Mouse (Mus musculus): ENCODE results near the gene Tbx5. TPM values are rescaled to one million over a fixed set of nuclear protein-coding genes. Genes with fewer than 3 reads are reported as not detected.
"Not testable (repeated sequence)": the region's sequence is repeated elsewhere in the genome, so short reads cannot be mapped to it uniquely, and the experiment has no call there.

Gene Tbx5
- polyA plus RNA-seq, 1 experiment: not detected

DNA sequence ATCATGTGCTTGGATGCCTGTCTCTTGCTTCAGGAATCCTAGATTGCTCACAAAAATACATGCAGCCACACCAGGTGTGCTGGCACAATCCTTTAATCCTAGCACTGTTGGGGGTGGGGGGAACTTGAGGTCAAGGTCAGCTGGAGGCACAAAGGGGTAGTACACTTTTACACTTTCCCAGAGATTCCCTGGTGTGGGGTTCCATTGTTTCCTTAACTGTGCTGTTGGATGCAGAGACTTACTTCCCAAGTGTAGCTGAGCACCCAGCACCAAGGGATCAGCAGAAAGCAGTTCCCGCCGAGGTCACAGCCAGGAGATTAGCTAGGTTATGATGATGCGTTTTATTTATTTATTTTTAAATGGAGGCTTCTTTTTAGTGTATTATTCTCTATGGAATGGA, 60.6 kb downstream of the Tbx5 start:
- Histone ChIP-seq H3K4me3 (ENCODE audit: low read depth, low read length) (no peak overlapping the region), H3K4me1 (ENCODE audit: control insufficient read depth, insufficient read depth, insufficient read length, low read length) (no peaks in the 10 kb centered on the region), H3K27ac (ENCODE audit: insufficient read depth, low read depth, low read length) (no peak overlapping the region), H3K27me3 (ENCODE audit: control insufficient read depth, insufficient read depth, low read length) (no peaks in the 10 kb centered on the region), H3K36me3 (ENCODE audit: control insufficient read depth, insufficient read depth, low read length) (no peaks in the 10 kb centered on the region)
- TF ChIP-seq CTCF (IDR thresholded peaks at IDR 0.05; ENCODE audit: extremely low read depth, insufficient read length, insufficient replicate concordance, low read depth, low read length) (no peak), POLR2A (IDR thresholded peaks at IDR 0.05; ENCODE audit: low read depth, low read length) (no peak)
- 67% methylated on average over 3 of the region's 3 CpGs for WGBS

DNA sequence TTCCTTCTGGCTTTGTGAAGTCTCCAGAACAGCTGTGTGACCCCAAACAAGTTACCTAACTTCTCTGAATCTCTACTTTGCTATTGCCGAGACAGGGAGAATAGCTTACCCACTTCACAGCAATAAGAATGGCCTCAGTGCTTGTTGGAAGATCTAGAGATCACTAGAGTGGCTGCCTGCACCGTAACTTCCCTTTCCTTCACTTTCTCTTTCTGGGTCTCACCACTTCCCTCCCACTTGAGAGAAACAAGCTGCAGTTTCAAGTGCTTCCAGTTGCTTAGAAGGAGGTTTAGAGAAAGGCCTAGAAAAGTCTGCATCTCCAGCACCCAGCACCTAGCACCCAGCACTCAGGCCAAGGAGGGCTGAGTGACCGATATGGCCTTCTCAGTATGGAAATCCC, 64.1 kb downstream of the Tbx5 start:
- Histone ChIP-seq H3K36me3 (ENCODE audit: control insufficient read depth, insufficient read depth, low read length) (no peaks in the 10 kb centered on the region), H3K4me3 (ENCODE audit: low read depth, low read length) (no peak overlapping the region), H3K27ac (ENCODE audit: insufficient read depth, low read depth, low read length) (no peak overlapping the region), H3K27me3 (ENCODE audit: control insufficient read depth, insufficient read depth, low read length) (no peaks in the 10 kb centered on the region), H3K4me1 (ENCODE audit: control insufficient read depth, insufficient read depth, insufficient read length, low read length) (no peaks in the 10 kb centered on the region)
- 50% methylated on average over 3 of the region's 3 CpGs for WGBS
- no peak for TF ChIP-seq POLR2A (IDR thresholded peaks at IDR 0.05; ENCODE audit: low read depth, low read length)
- no peak for TF ChIP-seq CTCF (IDR thresholded peaks at IDR 0.05; ENCODE audit: extremely low read depth, insufficient read length, insufficient replicate concordance, low read depth, low read length)

DNA sequence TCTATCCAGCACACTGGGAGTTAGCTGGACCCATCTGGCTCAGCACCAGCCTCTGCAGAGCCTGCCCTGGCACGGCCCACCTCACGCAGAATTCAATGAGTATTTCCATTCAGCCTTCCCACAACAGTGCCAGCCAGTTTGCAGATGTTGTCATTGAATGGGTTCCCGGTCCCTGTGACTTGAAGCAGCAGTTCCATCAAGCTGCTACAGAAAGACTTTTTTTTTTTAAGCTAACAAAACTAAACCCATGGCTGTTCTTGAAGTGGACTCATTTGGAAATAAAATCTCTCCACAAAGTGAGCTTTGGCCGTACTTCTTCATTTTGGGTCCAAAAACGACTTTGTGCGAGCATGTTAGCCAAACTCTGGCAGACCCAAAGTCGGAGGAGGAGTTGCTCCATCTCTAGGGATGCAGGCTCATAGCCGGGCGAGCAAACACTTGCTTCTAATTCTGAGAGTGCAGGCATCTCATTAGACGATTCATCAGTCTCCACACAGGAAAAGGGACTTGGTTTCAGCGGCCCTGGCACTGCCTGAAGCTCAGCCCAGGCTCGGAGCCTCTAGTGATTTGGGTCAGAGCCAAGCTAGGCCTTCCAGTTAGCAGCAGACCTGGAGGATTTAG, 84.2 kb downstream of the Tbx5 start:
- WGBS: 75% methylated on average over 12 of the region's 12 CpGs
- no peaks in the 10 kb centered on the region for H3K36me3 ChIP-seq (ENCODE audit: control insufficient read depth, insufficient read depth, low read length)
- H3K27ac ChIP-seq (ENCODE audit: insufficient read depth, low read depth, low read length): no peak overlapping the region
- H3K27me3 ChIP-seq (ENCODE audit: control insufficient read depth, insufficient read depth, low read length): no peaks in the 10 kb centered on the region
- no peak for TF ChIP-seq POLR2A (IDR thresholded peaks at IDR 0.05; ENCODE audit: low read depth, low read length)
- TF ChIP-seq CTCF (IDR thresholded peaks at IDR 0.05; ENCODE audit: extremely low read depth, insufficient read length, insufficient replicate concordance, low read depth, low read length): no peak
- no peak overlapping the region for H3K4me3 ChIP-seq (ENCODE audit: low read depth, low read length)
- H3K4me1 ChIP-seq (ENCODE audit: control insufficient read depth, insufficient read depth, insufficient read length, low read length): no peaks in the 10 kb centered on the region

DNA sequence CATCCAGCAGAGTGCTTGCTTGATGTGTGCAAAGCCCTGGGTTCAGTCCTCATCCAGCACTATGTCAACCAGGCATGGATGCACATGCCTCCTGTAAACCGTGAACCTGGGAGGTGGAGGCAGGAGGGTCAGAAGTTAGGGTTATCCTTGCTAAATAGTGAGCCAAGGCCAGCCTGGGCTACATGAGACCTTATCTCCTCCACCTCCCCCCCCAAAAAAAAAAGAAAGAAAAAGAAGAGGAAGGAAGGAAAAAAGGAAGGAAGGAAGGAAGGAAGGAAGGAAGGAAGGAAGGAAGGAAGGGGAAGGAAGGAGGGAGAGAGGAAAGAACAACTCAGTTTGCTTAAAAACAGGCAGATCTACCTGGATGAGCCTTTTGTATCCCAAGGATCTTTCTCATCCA, 85.9 kb downstream of the Tbx5 start:
- H3K27me3 ChIP-seq (ENCODE audit: control insufficient read depth, insufficient read depth, low read length); H3K36me3 ChIP-seq (ENCODE audit: control insufficient read depth, insufficient read depth, low read length); H3K4me3 ChIP-seq (ENCODE audit: low read depth, low read length); H3K27ac ChIP-seq (ENCODE audit: insufficient read depth, low read depth, low read length); H3K4me1 ChIP-seq (ENCODE audit: control insufficient read depth, insufficient read depth, insufficient read length, low read length): not testable (repeated sequence)
- WGBS: 77% methylated on average over 1 of the region's 1 CpGs

DNA sequence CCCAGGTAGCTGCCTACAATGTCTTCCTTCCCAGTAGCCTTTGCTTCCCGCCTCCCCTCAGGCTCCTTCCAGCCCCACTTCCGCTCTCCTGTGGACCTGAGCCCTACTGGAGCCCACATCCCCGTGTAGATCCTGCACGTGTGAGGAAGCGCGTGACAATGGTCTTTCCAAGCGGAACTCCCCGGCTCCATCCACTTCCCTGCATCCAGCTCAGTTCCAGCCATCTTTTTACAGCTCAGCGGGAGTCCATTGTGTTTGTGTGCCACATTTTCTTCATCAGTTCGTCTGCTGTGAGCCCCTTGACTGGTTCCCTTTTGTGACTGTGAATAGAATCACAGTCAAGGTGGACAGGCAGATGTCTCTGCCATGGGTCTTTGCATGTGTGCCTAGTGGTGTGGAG, 88.5 kb downstream of the Tbx5 start:
- Histone ChIP-seq H3K36me3 (ENCODE audit: control insufficient read depth, insufficient read depth, low read length) (no peaks in the 10 kb centered on the region), H3K4me1 (ENCODE audit: control insufficient read depth, insufficient read depth, insufficient read length, low read length) (no peaks in the 10 kb centered on the region), H3K4me3 (ENCODE audit: low read depth, low read length) (no peak overlapping the region), H3K27me3 (ENCODE audit: control insufficient read depth, insufficient read depth, low read length) (no peaks in the 10 kb centered on the region), H3K27ac (ENCODE audit: insufficient read depth, low read depth, low read length) (no peak overlapping the region)
- 87% methylated on average over 10 of the region's 10 CpGs for WGBS
- no peak for TF ChIP-seq POLR2A (IDR thresholded peaks at IDR 0.05; ENCODE audit: low read depth, low read length)

DNA sequence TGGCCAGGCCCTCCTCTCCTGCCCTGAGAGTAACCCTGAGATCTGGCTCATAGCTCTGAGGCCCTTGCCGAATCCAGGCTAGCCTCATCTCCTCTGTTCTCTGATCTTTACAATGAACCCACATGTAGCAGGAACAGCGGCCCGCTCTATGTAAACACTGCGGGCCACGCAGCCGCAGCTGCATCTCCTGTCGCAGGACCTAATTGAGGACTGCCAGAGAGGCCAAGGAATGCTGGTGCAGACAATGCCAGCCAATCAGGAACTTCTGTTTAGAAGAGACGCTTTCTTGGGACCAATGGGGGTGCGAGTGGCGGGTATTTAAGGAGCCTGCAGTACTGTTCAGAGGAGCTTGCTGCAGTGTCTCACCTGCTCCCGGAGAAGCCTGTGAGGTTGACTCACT, 89.8 kb downstream of the Tbx5 start:
- TF ChIP-seq POLR2A (IDR thresholded peaks at IDR 0.05; ENCODE audit: low read depth, low read length) (no peak), CTCF (IDR thresholded peaks at IDR 0.05; ENCODE audit: extremely low read depth, insufficient read length, insufficient replicate concordance, low read depth, low read length) (no peak)
- no peaks in the 10 kb centered on the region for H3K36me3 ChIP-seq (ENCODE audit: control insufficient read depth, insufficient read depth, low read length)
- H3K27me3 ChIP-seq (ENCODE audit: control insufficient read depth, insufficient read depth, low read length): no peaks in the 10 kb centered on the region
- no peak overlapping the region for H3K4me3 ChIP-seq (ENCODE audit: low read depth, low read length)
- H3K4me1 ChIP-seq (ENCODE audit: control insufficient read depth, insufficient read depth, insufficient read length, low read length): no peaks in the 10 kb centered on the region
- 29% methylated on average over 11 of the region's 11 CpGs for WGBS
- H3K27ac ChIP-seq (ENCODE audit: insufficient read depth, low read depth, low read length): no peak overlapping the region

Other genes starting within 250 kb of the Tbx5 start
- gene Tbx3, start 162.0 kb upstream of the Tbx5 start, polyA plus RNA-seq (2012; rRNA removed): 251 and 672 TPM in 2 replicates